Mouse (Mus musculus) midbrain, embryonic 13.5 days (tissue): ENCODE measurements at regions not wholly inside any gene's neighbourhood (a gene's known extent, or its start where the extent isn't known, plus 50 kb on each side); places are given as distances from the start of the nearest gene placed in this dataset.
"Not testable (repeated sequence)": the region's sequence is repeated elsewhere in the genome, so short reads cannot be mapped to it uniquely, and the experiment has no call there.

Source experiments
- ATAC-seq: fragments of 200-750 bp; cut with Nextera tagmentation; 2 replicates; pipeline ENCODE4 v1.8.0; 2017; ENCODE audit warnings: mild to moderate bottlenecking, moderate TSS enrichment, moderate library complexity
- H3K27ac ChIP-seq: fragments of 300-500 bp; sonication (generic); 2 replicates; pipeline ENCODE4 v1.5.1; 2015; ENCODE audit warnings: inconsistent platforms, mild to moderate bottlenecking, moderate library complexity
- H3K27me3 ChIP-seq: fragments of 300-500 bp; sonication (generic); 2 replicates; pipeline ENCODE4 v1.6.1; 2015; ENCODE audit warnings: mild to moderate bottlenecking, inconsistent platforms
- H3K36me3 ChIP-seq: fragments of 300-500 bp; sonication (generic); 2 replicates; pipeline ENCODE4 v1.6.1; 2015; ENCODE audit warnings: mild to moderate bottlenecking, inconsistent platforms
- H3K4me1 ChIP-seq: fragments of 300-500 bp; sonication (generic); replicated peaks from 2 replicates; pipeline ENCODE4 v1.6.1; 2015; ENCODE audit warnings: inconsistent platforms
- H3K4me2 ChIP-seq: fragments of 300-500 bp; sonication (generic); replicated peaks from 2 replicates; pipeline ENCODE4 v1.6.1; 2015; ENCODE audit warnings: moderate library complexity, mild to moderate bottlenecking, inconsistent platforms
- H3K4me3 ChIP-seq: fragments of 300-500 bp; sonication (generic); replicated peaks from 2 replicates; pipeline ENCODE4 v1.5.1; 2015; ENCODE audit warnings: mild to moderate bottlenecking, inconsistent platforms
- H3K9ac ChIP-seq: fragments of 300-500 bp; sonication (generic); replicated peaks from 2 replicates; pipeline ENCODE4 v1.6.1; 2015; ENCODE audit warnings: mild to moderate bottlenecking, inconsistent platforms
- H3K9me3 ChIP-seq: fragments of 300-500 bp; sonication (generic); 2 replicates; pipeline ENCODE4 v1.6.1; 2016; ENCODE audit warnings: mild to moderate bottlenecking, inconsistent platforms
- WGBS: fragments of 180-500 bp; shearing (Covaris S2); methylation state at CpG from one replicate; pipeline ENCODE4 v1.1.7; 2015; 5-methylcytosine and 5-hydroxymethylcytosine counted together

DNA sequence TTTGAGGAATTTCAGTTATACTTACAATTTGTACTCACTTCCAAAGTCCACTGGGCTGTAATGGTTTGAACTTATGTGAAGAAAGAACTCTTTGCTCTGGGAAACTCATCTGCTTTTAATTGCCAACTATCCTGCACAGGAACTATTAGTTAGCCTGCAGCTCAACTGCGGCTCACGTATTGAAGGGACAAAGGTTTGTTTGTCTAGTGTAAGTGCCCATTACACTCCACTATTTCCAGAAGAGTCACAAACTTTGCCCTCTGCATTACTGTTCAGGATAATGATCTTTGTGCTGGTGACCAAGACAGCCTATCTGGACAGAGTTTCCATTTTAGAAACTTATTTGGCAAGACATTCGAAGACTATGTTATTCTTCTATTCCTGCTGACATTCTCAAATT, 74.5 kb downstream of the Slc10a2 start:
- ATAC-seq = no peak
- Histone ChIP-seq H3K9ac (no peak overlapping the region), H3K36me3 (no peaks in the 10 kb centered on the region), H3K27ac (no peak overlapping the region), H3K4me1 (no peaks in the 10 kb centered on the region), H3K4me3 (no peak overlapping the region), H3K4me2 (no peak overlapping the region), H3K27me3 (no peaks in the 10 kb centered on the region), H3K9me3 (no peaks in the 10 kb centered on the region)
- WGBS = 79% methylated on average over 3 of the region's 3 CpGs

DNA sequence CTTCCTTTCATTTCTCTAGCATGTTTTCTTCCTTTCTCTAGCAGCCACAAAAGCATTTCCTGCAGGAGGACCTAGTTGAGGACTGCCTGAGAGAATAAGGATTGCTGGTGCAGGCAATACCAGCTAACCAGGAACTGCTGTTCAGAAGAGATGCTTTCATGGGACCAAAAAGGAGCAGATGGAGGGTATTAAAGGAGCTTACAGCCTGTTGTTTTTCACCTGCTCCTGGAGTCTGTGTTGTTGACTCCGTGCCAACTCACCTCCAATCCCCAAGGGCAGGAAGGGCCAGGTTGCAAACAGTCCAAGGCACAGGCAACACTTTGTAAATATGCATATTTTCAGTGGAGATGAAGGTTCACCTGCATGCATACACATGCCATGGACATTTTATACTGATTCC, 92.8 kb downstream of the Slc10a2 start:
- Histone ChIP-seq H3K9ac (no peak overlapping the region), H3K9me3 (no peaks in the 10 kb centered on the region), H3K4me3 (no peak overlapping the region), H3K4me2 (no peak overlapping the region), H3K36me3 (no peaks in the 10 kb centered on the region), H3K27ac (peak overlapping the region; percentile 39; the same call in 1 of the 2 replicates), H3K27me3 (no peaks in the 10 kb centered on the region), H3K4me1 (no peaks in the 10 kb centered on the region)
- 72% methylated on average over 1 of the region's 1 CpGs for WGBS
- ATAC-seq = no peak

DNA sequence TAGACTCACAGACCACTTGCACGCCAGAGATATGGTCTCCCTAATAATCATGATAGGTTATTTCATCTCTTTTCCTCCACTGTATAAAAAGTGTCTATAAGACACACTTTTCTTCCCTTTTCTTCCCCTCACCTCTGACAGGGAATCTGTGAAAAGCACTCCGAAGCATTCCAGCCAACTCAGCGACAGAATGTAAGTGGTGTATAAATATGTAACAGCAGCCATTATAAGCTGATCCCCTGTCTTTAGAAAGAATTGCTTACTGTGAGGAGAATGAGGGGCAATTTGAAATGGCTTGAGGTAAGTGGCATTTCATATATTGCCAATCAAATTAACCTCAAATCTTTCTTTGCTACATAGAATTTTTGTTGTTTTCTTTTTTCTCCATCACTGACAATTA, 93.4 kb downstream of the Slc10a2 start:
- WGBS = 69% methylated on average over 3 of the region's 3 CpGs
- H3K4me2 ChIP-seq = no peak overlapping the region
- no peaks in the 10 kb centered on the region for H3K36me3 ChIP-seq
- no peaks in the 10 kb centered on the region for H3K4me1 ChIP-seq
- H3K27ac ChIP-seq = no peak overlapping the region
- H3K9ac ChIP-seq = no peak overlapping the region
- no peaks in the 10 kb centered on the region for H3K9me3 ChIP-seq
- no peak overlapping the region for H3K4me3 ChIP-seq
- ATAC-seq = no peak
- no peaks in the 10 kb centered on the region for H3K27me3 ChIP-seq

DNA sequence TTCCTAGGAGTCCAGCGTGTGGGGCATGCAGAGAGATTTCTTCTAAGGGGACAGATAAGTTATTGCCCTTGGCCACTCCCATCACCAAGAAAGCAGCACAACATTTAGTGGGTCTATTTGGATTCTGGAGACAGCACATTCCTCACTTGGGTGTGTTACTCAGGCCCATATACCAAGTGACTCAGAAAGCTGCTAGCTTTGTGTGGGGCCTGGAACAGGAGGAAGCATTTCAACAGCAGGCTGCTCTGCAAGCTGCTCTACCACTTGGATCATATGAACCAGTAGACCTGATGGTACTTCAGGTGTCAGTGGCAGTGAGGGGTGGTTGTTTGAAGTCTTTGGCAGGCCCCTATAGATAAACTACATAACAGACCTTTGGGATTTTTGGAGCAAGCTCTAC, 101.8 kb downstream of the Slc10a2 start:
- not testable (repeated sequence) for ATAC-seq, H3K27ac ChIP-seq, H3K36me3 ChIP-seq, H3K9me3 ChIP-seq, H3K4me3 ChIP-seq, H3K4me1 ChIP-seq, H3K4me2 ChIP-seq, H3K9ac ChIP-seq, H3K27me3 ChIP-seq
- WGBS = 88% methylated on average over 1 of the region's 1 CpGs
